Mouse (Mus musculus) C2C12 (cell line): ENCODE data around the gene Ush1c.

Experiments
- CTCF ChIP-seq: IDR thresholded peaks from one replicate; pipeline ENCODE4 v1.5.1; 2011; ENCODE audit not compliant: control insufficient read depth, insufficient read depth, insufficient read length
- FOSL1 ChIP-seq: IDR thresholded peaks from one replicate; pipeline ENCODE4 v1.8.0; 2011; ENCODE audit warnings: mild to moderate bottlenecking, low read length; ENCODE audit not compliant: poor library complexity, insufficient read depth, severe bottlenecking

- TF ChIP-seq FOSL1 (no peak), CTCF (no peak)
Measured at GRCm38 (mm10) chr7:46147417-46147816, 90.9 kb downstream of the Ush1c start.
